Mouse (Mus musculus) embryonic fibroblast, embryonic 13.5 days (primary cell): ENCODE measurements around the gene Gstp3.

Source experiments
- CTCF ChIP-seq: IDR thresholded peaks from 2 replicates; pipeline ENCODE4 v1.5.1; 2011; ENCODE audit warnings: mild to moderate bottlenecking, control low read depth, low read length, moderate library complexity, borderline replicate concordance; ENCODE audit not compliant: insufficient read depth
- POLR2A ChIP-seq: IDR thresholded peaks from 2 replicates; pipeline ENCODE4 v1.6.1; 2011; ENCODE audit warnings: low read depth, mild to moderate bottlenecking, control low read depth, low read length, moderate library complexity

- no peak for TF ChIP-seq POLR2A
- TF ChIP-seq CTCF, result no peak
These were observed 42.7 kb upstream of the Gstp3 start for GRCm38 (mm10) chr19:4102049-4102448.
